26 mouse cellular contexts compared by ENCODE assay signal in genomic region chr12:13479163-13479562, GRCm38 (mm10).
DNase-seq lines count a peak whose midpoint lies in the region; ATAC-seq and TF ChIP-seq lines count a peak whose summit lies in the region.
"Had no signal": no experiment of that assay in that cellular context is flagged by ENCODE, and none has a peak within 500 bp of the region (broad histone marks: within the 10 kb centered on the region; RNA-seq: fewer than 3 reads in every experiment).

No protein-coding gene starts in this region.

- H3K27me3 ChIP-seq in forebrain, embryonic 12.5 days = no peaks in the 10 kb centered on the region
- H3K27me3 ChIP-seq in forebrain, embryonic 11.5 days (ENCODE audit: control insufficient read depth, insufficient read depth, low read length) = no peaks in the 10 kb centered on the region
- H3K27me3 ChIP-seq in limb, embryonic 11.5 days (ENCODE audit: control insufficient read depth, insufficient read depth, low read length) = no peaks in the 10 kb centered on the region
- no peaks in the 10 kb centered on the region for H3K27me3 ChIP-seq in limb, embryonic 10.5 days (ENCODE audit: low read depth, poor library complexity, severe bottlenecking)
- H3K27me3 ChIP-seq in lung, embryonic 15.5 days = no peaks in the 10 kb centered on the region
- no peaks in the 10 kb centered on the region for H3K27me3 ChIP-seq in lung, postnatal 0 days (replicated peaks; ENCODE audit: insufficient read depth, low read length)
- H3K27me3 ChIP-seq: CH12.LX; embryonic facial prominence, embryonic 12.5 days; forebrain, embryonic 13.5 days; forebrain, embryonic 15.5 days; Patski had no signal

- DNase-seq in forebrain, embryonic 11.5 days (ENCODE audit: low spot score) = no peak
- peak; percentile 5 for DNase-seq in limb, embryonic 11.5 days (ENCODE audit: low spot score)
- DNase-seq in limb, embryonic 10.5 days (ENCODE audit: low spot score) = no peak
- no peak for DNase-seq in lung, postnatal 14 days
- peak; percentile 16 for DNase-seq in lung, postnatal 0 days (ENCODE audit: low spot score)
- DNase-seq in lung, postnatal 10 days = no peak
- DNase-seq: adrenal gland, adult 8-10 months; adrenal gland, postnatal 14 days; adrenal gland, postnatal 36 days; B cell, adult 2 months; cerebellum, adult 11-12 months; cerebellum, adult 2 months; cerebellum, adult 9-10 months; cerebellum, postnatal 10 days; cerebellum, postnatal 25 days had no signal

- TF ChIP-seq CTCF in lung, postnatal 0 days (IDR thresholded peaks at IDR 0.05) = no peak

- H3K27ac ChIP-seq in forebrain, embryonic 12.5 days = no peak overlapping the region
- no peak overlapping the region for H3K27ac ChIP-seq in forebrain, embryonic 11.5 days (ENCODE audit: low read depth, low read length)
- no peak overlapping the region for H3K27ac ChIP-seq in limb, embryonic 11.5 days (replicated peaks; ENCODE audit: low read depth, low read length)
- H3K27ac ChIP-seq in limb, embryonic 10.5 days = no peak overlapping the region
- no peak overlapping the region for H3K27ac ChIP-seq in lung, embryonic 15.5 days
- no peak overlapping the region for H3K27ac ChIP-seq in lung, postnatal 0 days (ENCODE audit: low read length)
- H3K27ac ChIP-seq: embryonic facial prominence, embryonic 10.5 days; embryonic facial prominence, embryonic 12.5 days; forebrain, embryonic 13.5 days; forebrain, embryonic 15.5 days had no signal

- TF ChIP-seq EP300 in lung, postnatal 0 days (IDR thresholded peaks at IDR 0.05) = no peak

- no peaks in the 10 kb centered on the region for H3K36me3 ChIP-seq in forebrain, embryonic 12.5 days (replicated peaks)
- H3K36me3 ChIP-seq in forebrain, embryonic 11.5 days (ENCODE audit: control insufficient read depth, insufficient read depth, low read length) = no peaks in the 10 kb centered on the region
- no peaks in the 10 kb centered on the region for H3K36me3 ChIP-seq in limb, embryonic 11.5 days (ENCODE audit: control insufficient read depth, insufficient read depth, low read length)
- no peaks in the 10 kb centered on the region for H3K36me3 ChIP-seq in limb, embryonic 10.5 days
- H3K36me3 ChIP-seq in lung, embryonic 15.5 days = no peaks in the 10 kb centered on the region
- no peaks in the 10 kb centered on the region for H3K36me3 ChIP-seq in lung, postnatal 0 days (ENCODE audit: insufficient read depth, low read length)
- H3K36me3 ChIP-seq: embryonic facial prominence, embryonic 12.5 days; forebrain, embryonic 15.5 days had no signal

- H3K4me3 ChIP-seq in forebrain, embryonic 12.5 days (replicated peaks) = no peak overlapping the region
- no peak overlapping the region for H3K4me3 ChIP-seq in forebrain, embryonic 11.5 days (ENCODE audit: low read depth, low read length)
- no peak overlapping the region for H3K4me3 ChIP-seq in limb, embryonic 11.5 days (ENCODE audit: low read depth, low read length)
- no peak overlapping the region for H3K4me3 ChIP-seq in limb, embryonic 10.5 days
- no peak overlapping the region for H3K4me3 ChIP-seq in lung, embryonic 15.5 days
- no peak overlapping the region for H3K4me3 ChIP-seq in lung, postnatal 0 days (ENCODE audit: low read depth, low read length)
- H3K4me3 ChIP-seq: embryonic facial prominence, embryonic 10.5 days; embryonic facial prominence, embryonic 12.5 days; forebrain, embryonic 13.5 days; forebrain, embryonic 15.5 days had no signal

- no peak overlapping the region for H3K4me2 ChIP-seq in forebrain, embryonic 12.5 days
- H3K4me2 ChIP-seq in forebrain, embryonic 11.5 days (ENCODE audit: low read depth, low read length, severe bottlenecking) = no peak overlapping the region
- H3K4me2 ChIP-seq in limb, embryonic 11.5 days (ENCODE audit: low read depth, severe bottlenecking) = no peak overlapping the region
- no peak overlapping the region for H3K4me2 ChIP-seq in lung, embryonic 15.5 days
- H3K4me2 ChIP-seq in lung, postnatal 0 days (replicated peaks; ENCODE audit: low read depth, low read length) = no peak overlapping the region
- H3K4me2 ChIP-seq: embryonic facial prominence, embryonic 12.5 days; forebrain, embryonic 13.5 days; forebrain, embryonic 15.5 days had no signal

- WGBS in forebrain, embryonic 12.5 days = 88% methylated on average over 7 of the region's 7 CpGs
- 85% methylated on average over 7 of the region's 7 CpGs for WGBS in forebrain, embryonic 11.5 days
- 79% methylated on average over 7 of the region's 7 CpGs for WGBS in limb, embryonic 11.5 days
- WGBS in limb, embryonic 10.5 days = 80% methylated on average over 7 of the region's 7 CpGs
- WGBS in lung, embryonic 15.5 days = 42% methylated on average over 7 of the region's 7 CpGs
- 49% methylated on average over 7 of the region's 7 CpGs for WGBS in lung, postnatal 0 days

- H3K9me3 ChIP-seq in forebrain, embryonic 12.5 days = no peaks in the 10 kb centered on the region
- H3K9me3 ChIP-seq in forebrain, embryonic 11.5 days (ENCODE audit: control insufficient read depth, low read length) = no peaks in the 10 kb centered on the region
- H3K9me3 ChIP-seq in limb, embryonic 11.5 days (ENCODE audit: control insufficient read depth, low read length) = no peaks in the 10 kb centered on the region
- no peaks in the 10 kb centered on the region for H3K9me3 ChIP-seq in limb, embryonic 10.5 days (replicated peaks)
- no peaks in the 10 kb centered on the region for H3K9me3 ChIP-seq in lung, embryonic 15.5 days
- H3K9me3 ChIP-seq in lung, postnatal 0 days (ENCODE audit: low read length) = no peaks in the 10 kb centered on the region
- H3K9me3 ChIP-seq: embryonic facial prominence, embryonic 10.5 days; embryonic facial prominence, embryonic 12.5 days; forebrain, embryonic 13.5 days; forebrain, embryonic 15.5 days; G1E had no signal

- H3K9ac ChIP-seq in forebrain, embryonic 12.5 days = no peak overlapping the region
- H3K9ac ChIP-seq in forebrain, embryonic 11.5 days (ENCODE audit: low read length) = no peak overlapping the region
- H3K9ac ChIP-seq in limb, embryonic 11.5 days (ENCODE audit: low read length) = no peak overlapping the region
- no peak overlapping the region for H3K9ac ChIP-seq in lung, embryonic 15.5 days
- no peak overlapping the region for H3K9ac ChIP-seq in lung, postnatal 0 days (replicated peaks; ENCODE audit: low read depth)
- H3K9ac ChIP-seq: embryonic facial prominence, embryonic 12.5 days; forebrain, embryonic 13.5 days; forebrain, embryonic 15.5 days had no signal

- H3K4me1 ChIP-seq in forebrain, embryonic 12.5 days = no peaks in the 10 kb centered on the region
- no peaks in the 10 kb centered on the region for H3K4me1 ChIP-seq in forebrain, embryonic 11.5 days (replicated peaks; ENCODE audit: control insufficient read depth, insufficient read depth, low read length)
- H3K4me1 ChIP-seq in limb, embryonic 11.5 days (ENCODE audit: control insufficient read depth, insufficient read depth, low read length) = no peaks in the 10 kb centered on the region
- H3K4me1 ChIP-seq in limb, embryonic 10.5 days = no peaks in the 10 kb centered on the region
- H3K4me1 ChIP-seq in lung, embryonic 15.5 days = no peaks in the 10 kb centered on the region
- no peaks in the 10 kb centered on the region for H3K4me1 ChIP-seq in lung, postnatal 0 days (ENCODE audit: insufficient read depth, low read depth, low read length)
- H3K4me1 ChIP-seq: embryonic facial prominence, embryonic 10.5 days; embryonic facial prominence, embryonic 12.5 days; forebrain, embryonic 13.5 days; forebrain, embryonic 15.5 days had no signal

- 0 out of 2 replicates have a peak, but pooled peaks have one; percentile 9 for ATAC-seq in forebrain, embryonic 12.5 days (ENCODE audit: low FRiP score)
- ATAC-seq in forebrain, embryonic 11.5 days (replicated peaks; ENCODE audit: low FRiP score) = no peak
- no peak for ATAC-seq in limb, embryonic 11.5 days (ENCODE audit: insufficient number of reproducible peaks, low FRiP score, low TSS enrichment, low read depth)
- ATAC-seq in lung, embryonic 15.5 days (ENCODE audit: borderline replicate concordance, extremely low read depth, low FRiP score, low TSS enrichment) = peak; percentile 57; the same call in 1 of the 2 replicates
- ATAC-seq in lung, postnatal 0 days = no peak
- ATAC-seq: activated CD4-positive, CD25-positive, alpha-beta regulatory T cell, adult 4 months; CD4-positive, CD25-positive, alpha-beta regulatory T cell, adult 4 months; forebrain, embryonic 13.5 days; forebrain, embryonic 15.5 days; Patski had no signal

Comparison
In these comparisons a context has a peak if more than half of its experiments do, and no peak if none do; other contexts are left out.
1. ATAC-seq: peak in forebrain, embryonic 12.5 days (single experiment) and lung, embryonic 15.5 days (single experiment); none in forebrain, embryonic 11.5 days (single experiment), limb, embryonic 11.5 days (single experiment) and lung, postnatal 0 days (single experiment).
2. DNase-seq: peak in limb, embryonic 11.5 days (single experiment) and lung, postnatal 0 days (single experiment); none in forebrain, embryonic 11.5 days (single experiment), limb, embryonic 10.5 days (single experiment), lung, postnatal 14 days (single experiment) and lung, postnatal 10 days (single experiment).